Mouse (Mus musculus) kidney, embryonic 16.5 days (tissue): ENCODE data around the gene Zbbx. TPM values are rescaled to one million over a fixed set of nuclear protein-coding genes. Genes with fewer than 3 reads are reported as not detected.
A peak's percentile ranks its signal among the peaks of the same experiment; 100 is the strongest.

Experiments
- ATAC-seq: fragments of 200-750 bp; cut with Nextera tagmentation; 2 replicates; pipeline ENCODE4 v1.8.0; 2017; ENCODE audit warnings: moderate TSS enrichment; ENCODE audit not compliant: low FRiP score, low TSS enrichment
- H3K27ac ChIP-seq: fragments of 300-500 bp; sonication (generic); 2 replicates; pipeline ENCODE4 v1.5.1; 2014; ENCODE audit warnings: low read length
- H3K27me3 ChIP-seq: fragments of 300-500 bp; sonication (generic); 2 replicates; pipeline ENCODE4 v1.6.1; 2014; ENCODE audit warnings: low read length, control low read depth, mixed read lengths; ENCODE audit not compliant: insufficient read depth
- H3K36me3 ChIP-seq: fragments of 300-500 bp; sonication (generic); 2 replicates; pipeline ENCODE4 v1.6.1; 2014; ENCODE audit warnings: low read length, control low read depth, mixed read lengths; ENCODE audit not compliant: insufficient read depth
- H3K4me1 ChIP-seq: fragments of 300-500 bp; sonication (generic); 2 replicates; pipeline ENCODE4 v1.6.1; 2014; ENCODE audit warnings: low read length, control low read depth, mixed read lengths; ENCODE audit not compliant: insufficient read depth
- H3K4me2 ChIP-seq: fragments of 300-500 bp; sonication (generic); replicated peaks from 2 replicates; pipeline ENCODE4 v1.6.1; 2014; ENCODE audit warnings: low read depth, low read length
- H3K4me3 ChIP-seq: fragments of 300-500 bp; sonication (generic); 2 replicates; pipeline ENCODE4 v1.5.1; 2014; ENCODE audit warnings: mild to moderate bottlenecking, low read length
- H3K9ac ChIP-seq: fragments of 300-500 bp; sonication (generic); replicated peaks from 2 replicates; pipeline ENCODE4 v1.6.1; 2014; ENCODE audit warnings: low read length
- H3K9me3 ChIP-seq: fragments of 300-500 bp; sonication (generic); 2 replicates; pipeline ENCODE4 v1.6.1; 2016; ENCODE audit warnings: low read length, control low read depth
- WGBS: fragments of 180-500 bp; shearing (Covaris S2); extraction: QIAGEN DNeasy Blood & Tissue Kit; methylation state at CpG from one replicate; pipeline ENCODE4 v1.1.7; 2014; 5-methylcytosine and 5-hydroxymethylcytosine counted together
- polyA plus RNA-seq: library from polyadenylated mRNA; unstranded; fragments of >200 nt; fragmentation: Nextera tagmentation; extraction: Ambion mirVana; gene quantifications from 2 replicates; pipeline ENCODE4 v1.2.1, GENCODE M21; 2015

Zbbx gene
- polyA plus RNA-seq: not detected in 2 replicates

DNA sequence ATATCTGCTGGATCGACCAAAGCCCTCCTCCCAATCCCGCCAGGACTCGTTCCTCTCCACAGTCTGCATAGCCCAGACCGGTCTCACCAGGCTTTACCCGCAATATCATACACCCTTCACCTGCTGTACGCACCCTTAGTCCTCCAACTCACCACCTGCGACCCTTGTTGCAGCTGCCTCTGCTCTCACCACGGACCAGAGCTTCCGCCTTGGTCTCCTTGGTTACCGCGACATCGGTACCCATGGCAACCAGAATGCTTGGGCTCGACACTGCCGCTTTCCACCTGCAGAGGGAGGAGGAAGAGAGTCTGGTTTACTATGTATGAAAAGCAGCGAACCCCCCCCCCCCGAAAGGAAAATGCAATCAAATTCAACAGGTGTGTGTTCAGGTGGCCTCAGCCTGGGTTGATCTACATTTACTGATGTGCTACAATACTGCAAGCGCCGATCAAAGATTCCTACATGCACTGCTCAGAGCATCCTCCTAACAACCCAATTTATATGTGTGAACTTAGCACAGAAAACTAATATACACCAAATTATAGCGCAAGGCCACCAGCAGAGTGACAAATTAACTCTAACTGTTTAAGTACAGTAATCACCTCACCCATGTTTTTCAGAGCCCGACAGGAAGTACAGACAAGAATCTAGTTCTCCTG lies at the start of gene Zbbx:
TSS of gene Zbbx (minus strand) at position 197 of the 659 bp plus-strand sequence.
- Histone ChIP-seq H3K9me3 (no peaks in the 10 kb centered on the region), H3K4me3 (peak within 1 kb of the TSS; percentile 30), H3K4me1 (no peaks in the 10 kb centered on the region), H3K36me3 (no peaks in the 10 kb centered on the region), H3K9ac (no peak within 1 kb of the TSS), H3K27ac (no peak within 1 kb of the TSS), H3K4me2 (peak within 1 kb of the TSS; percentile 55), H3K27me3 (no peaks in the 10 kb centered on the region)
- 15% methylated on average over 20 of the region's 20 CpGs for WGBS
- peak; percentile 95 for ATAC-seq

DNA sequence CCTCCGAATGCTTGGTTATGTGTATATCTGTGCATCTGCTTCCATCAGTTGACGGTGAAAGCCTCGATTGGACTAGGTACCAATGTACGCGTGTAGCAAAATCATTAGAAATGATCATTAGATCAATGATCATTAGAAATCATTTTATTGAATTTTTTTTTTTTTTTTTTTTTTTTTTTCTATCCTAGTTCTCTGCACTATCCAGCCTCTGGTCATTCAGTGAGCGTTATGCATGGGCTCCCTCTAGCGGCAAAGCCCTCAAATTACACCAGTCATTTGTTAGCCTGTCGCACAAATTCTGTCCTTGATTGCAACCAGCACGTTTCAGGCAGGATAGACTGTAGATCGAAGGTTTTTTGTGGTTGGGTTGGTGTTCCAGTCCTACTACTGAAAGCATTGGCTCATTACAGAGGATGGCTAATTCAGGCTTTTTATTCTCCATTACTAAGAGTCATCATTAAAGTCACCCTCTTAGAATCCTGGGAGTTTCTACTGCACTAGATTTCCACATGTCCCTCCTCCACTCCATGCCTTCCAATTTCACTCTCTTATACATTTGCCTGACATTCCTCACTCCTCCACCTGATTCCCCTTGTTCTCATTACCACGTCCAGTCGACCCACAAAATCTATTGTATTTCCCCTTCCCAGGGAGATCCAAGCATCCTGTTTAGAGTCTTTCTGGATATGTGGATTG lies 38.1 kb upstream of the Zbbx start:
- Histone ChIP-seq H3K4me2 (no peak overlapping the region), H3K27ac (no peak overlapping the region), H3K4me1 (no peaks in the 10 kb centered on the region), H3K27me3 (no peaks in the 10 kb centered on the region), H3K9me3 (no peaks in the 10 kb centered on the region), H3K36me3 (no peaks in the 10 kb centered on the region), H3K4me3 (no peak overlapping the region), H3K9ac (no peak overlapping the region)
- WGBS: 37% methylated on average over 12 of the region's 12 CpGs
- ATAC-seq: no peak

DNA sequence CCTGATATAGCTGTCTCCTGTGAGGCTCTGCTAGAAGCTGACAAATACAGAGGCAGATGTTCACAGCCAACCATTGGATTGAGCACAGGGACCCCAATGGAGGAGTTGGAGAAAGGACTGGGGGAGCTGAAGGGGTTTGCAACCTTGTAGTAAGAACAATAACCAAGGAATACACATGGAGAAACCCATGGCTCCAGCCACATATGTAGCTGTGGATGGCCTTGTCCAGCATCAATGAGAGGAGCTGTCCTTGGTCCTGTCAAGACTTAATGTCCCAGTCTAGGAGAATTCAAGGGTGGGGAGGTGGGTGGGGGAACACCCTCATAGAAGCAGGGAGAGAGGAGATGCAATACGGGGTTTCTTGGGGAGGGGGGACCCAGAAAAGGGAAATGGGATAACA lies 17.8 kb upstream of the Zbbx start:
- 72% methylated on average over 1 of the region's 1 CpGs for WGBS
- no peaks in the 10 kb centered on the region for H3K4me1 ChIP-seq
- H3K27ac ChIP-seq: no peak overlapping the region
- H3K9me3 ChIP-seq: 0 out of 2 replicates have a peak, but pooled peaks cover under 1% of the 10 kb centered on the region
- H3K9ac ChIP-seq: no peak overlapping the region
- no peaks in the 10 kb centered on the region for H3K36me3 ChIP-seq
- H3K4me3 ChIP-seq: no peak overlapping the region
- H3K27me3 ChIP-seq: no peaks in the 10 kb centered on the region
- ATAC-seq: no peak
- no peak overlapping the region for H3K4me2 ChIP-seq

DNA sequence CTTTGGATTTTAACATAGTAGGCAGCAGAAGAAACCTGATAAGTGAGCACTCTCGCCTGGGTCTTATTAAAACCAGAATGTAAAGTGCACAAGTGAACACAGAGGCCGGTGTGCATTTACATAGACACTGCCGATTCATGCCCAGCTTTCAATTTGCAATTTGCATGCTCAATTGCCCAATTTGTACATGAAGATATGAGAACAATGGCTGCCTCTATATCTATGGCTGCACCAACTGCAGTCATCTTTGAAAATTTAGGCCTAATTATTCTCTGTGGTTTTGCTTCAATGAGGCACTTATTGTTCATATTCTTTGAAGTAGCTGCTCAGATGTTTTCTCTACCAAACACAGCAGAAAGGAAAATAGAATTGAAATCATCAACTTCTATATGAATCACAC lies 23.0 kb downstream of the Zbbx start:
- Histone ChIP-seq H3K4me3 (no peak overlapping the region), H3K4me1 (no peaks in the 10 kb centered on the region), H3K27ac (no peak overlapping the region), H3K27me3 (no peaks in the 10 kb centered on the region), H3K36me3 (no peaks in the 10 kb centered on the region), H3K9me3 (no peaks in the 10 kb centered on the region), H3K9ac (no peak overlapping the region), H3K4me2 (no peak overlapping the region)
- no peak for ATAC-seq
- 80% methylated on average over 3 of the region's 3 CpGs for WGBS

DNA sequence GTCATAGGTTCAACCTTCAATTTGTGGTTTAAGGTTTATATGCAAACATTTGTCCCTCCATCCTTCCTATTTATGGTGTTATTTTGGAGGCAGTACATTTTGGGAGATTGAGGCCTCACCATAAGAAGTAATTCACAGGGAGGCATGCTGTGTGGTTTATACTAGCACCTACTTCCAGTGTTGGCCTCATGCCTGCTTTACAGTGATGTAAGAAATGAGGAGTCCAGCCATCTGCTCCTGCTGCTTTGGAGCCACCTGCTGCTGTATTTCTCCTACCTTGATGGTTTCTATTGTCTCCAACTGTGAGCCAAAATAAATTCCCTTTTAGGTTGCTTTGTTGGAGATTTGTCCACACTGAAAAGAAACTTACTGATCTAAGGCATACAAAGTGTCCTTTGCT lies 60.0 kb downstream of the Zbbx start:
- no peaks in the 10 kb centered on the region for H3K4me1 ChIP-seq
- H3K9me3 ChIP-seq: no peaks in the 10 kb centered on the region; the same call in 1 of the 2 replicates
- H3K36me3 ChIP-seq: no peaks in the 10 kb centered on the region
- H3K27me3 ChIP-seq: no peaks in the 10 kb centered on the region
- H3K4me3 ChIP-seq: no peak overlapping the region
- no peak overlapping the region for H3K27ac ChIP-seq
- H3K9ac ChIP-seq: no peak overlapping the region
- ATAC-seq: no peak
- no peak overlapping the region for H3K4me2 ChIP-seq

DNA sequence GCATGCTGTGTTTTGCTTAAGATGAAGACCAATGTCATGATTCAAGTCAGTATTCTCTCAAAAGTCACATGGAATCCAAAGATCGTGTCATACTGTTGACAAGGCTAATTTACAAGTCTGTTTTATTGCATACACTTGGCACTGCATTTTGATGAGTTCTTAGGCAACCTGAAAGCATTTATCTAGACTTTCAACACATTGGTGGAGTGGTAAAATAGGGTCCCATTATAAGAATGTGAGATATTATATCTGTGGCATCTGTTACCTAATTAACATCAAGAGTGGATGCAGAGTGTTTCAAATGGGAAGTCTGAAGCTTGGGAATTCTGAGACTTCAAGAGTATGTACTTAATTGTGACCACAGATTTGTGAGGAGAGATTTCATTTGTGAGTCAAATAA lies 79.1 kb downstream of the Zbbx start:
- WGBS: 70% methylated on average over 1 of the region's 1 CpGs
- Histone ChIP-seq H3K4me1 (no peaks in the 10 kb centered on the region), H3K4me2 (no peak overlapping the region), H3K27me3 (no peaks in the 10 kb centered on the region), H3K36me3 (no peaks in the 10 kb centered on the region), H3K9ac (no peak overlapping the region), H3K4me3 (no peak overlapping the region), H3K9me3 (no peaks in the 10 kb centered on the region), H3K27ac (no peak overlapping the region)
- ATAC-seq: no peak

DNA sequence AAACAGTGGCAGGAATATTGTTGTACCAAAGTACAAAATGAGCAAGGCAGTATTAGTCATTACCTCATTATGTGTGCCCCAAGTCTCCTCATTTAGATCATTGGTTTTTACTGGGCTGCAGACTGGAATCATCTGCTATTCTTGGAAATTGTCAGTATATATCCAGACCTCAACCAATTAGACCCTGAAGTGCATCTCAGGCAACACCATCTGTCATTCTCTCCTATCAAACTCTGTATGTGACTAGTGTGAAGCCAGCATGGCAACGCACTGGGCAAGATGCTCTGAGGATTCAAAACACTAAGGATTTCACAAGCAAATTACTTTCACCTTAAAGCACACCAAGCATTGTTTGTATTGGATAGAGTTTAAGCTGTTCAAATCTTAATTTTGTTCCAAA lies 85.9 kb downstream of the Zbbx start:
- H3K4me2 ChIP-seq: no peak overlapping the region
- no peak overlapping the region for H3K9ac ChIP-seq
- no peak overlapping the region for H3K4me3 ChIP-seq
- H3K4me1 ChIP-seq: no peaks in the 10 kb centered on the region
- no peaks in the 10 kb centered on the region for H3K9me3 ChIP-seq
- H3K27ac ChIP-seq: no peak overlapping the region
- 88% methylated on average over 1 of the region's 1 CpGs for WGBS
- no peaks in the 10 kb centered on the region for H3K27me3 ChIP-seq
- ATAC-seq: no peak
- H3K36me3 ChIP-seq: no peaks in the 10 kb centered on the region

DNA sequence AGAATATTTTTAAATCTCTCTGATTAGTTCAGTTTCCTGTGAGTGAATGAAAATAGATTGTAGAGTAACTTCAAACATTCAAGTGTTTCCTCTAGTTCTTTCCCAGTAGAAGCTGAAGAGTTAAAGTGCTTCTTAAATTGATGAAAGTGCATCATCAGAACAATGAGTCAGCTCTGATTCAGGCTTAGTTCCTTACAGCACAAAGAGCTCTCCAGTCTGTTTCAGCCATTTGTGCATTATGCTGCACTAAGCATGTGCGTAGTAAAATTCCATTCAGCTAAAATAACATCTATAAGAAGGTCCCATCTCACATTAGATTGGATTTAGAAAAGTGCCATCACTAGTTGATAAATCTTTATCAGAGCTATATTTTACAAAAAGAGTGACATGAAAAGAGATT lies 155.1 kb downstream of the Zbbx start:
- ATAC-seq: no peak
- Histone ChIP-seq H3K4me1 (no peaks in the 10 kb centered on the region), H3K36me3 (no peaks in the 10 kb centered on the region), H3K9me3 (no peaks in the 10 kb centered on the region), H3K4me3 (no peak overlapping the region), H3K4me2 (no peak overlapping the region), H3K9ac (no peak overlapping the region), H3K27me3 (no peaks in the 10 kb centered on the region), H3K27ac (no peak overlapping the region)
- WGBS: 88% methylated on average over 1 of the region's 1 CpGs
